Mouse (Mus musculus): ENCODE measurements around the gene Dtx4. TPM values are rescaled to one million over a fixed set of nuclear protein-coding genes. Genes with fewer than 3 reads are reported as not detected.
"Not testable (repeated sequence)": the region's sequence is repeated elsewhere in the genome, so short reads cannot be mapped to it uniquely, and the experiment has no call there.

Gene Dtx4
- polyA plus RNA-seq (2011; ENCODE audit: insufficient read length, low read depth, missing spikeins): 6.2 and 10.4 TPM in 2 replicates

GRCm38 (mm10) chr19:12501370-12502347 is at the start of gene Dtx4:
Gene Dtx4 (minus strand): TSS chr19:12501454.
- peak within 1 kb of the TSS; percentile 45 for H3K4me3 ChIP-seq (ENCODE audit: insufficient read depth, low read length)
- peaks cover 5% of the 10 kb centered on the region; the same call in 1 of the 2 replicates for H3K4me1 ChIP-seq (ENCODE audit: control insufficient read depth, insufficient read depth, low read length)
- TF ChIP-seq POLR2A (IDR thresholded peaks at IDR 0.05; ENCODE audit: low read depth, low read length) (peak; percentile 48; the same call in 1 of the 2 replicates), CTCF (IDR thresholded peaks at IDR 0.05; ENCODE audit: borderline replicate concordance, insufficient read depth, low read length) (peak; percentile 93)
- H3K27ac ChIP-seq (ENCODE audit: insufficient read depth, low read length): peak within 1 kb of the TSS; percentile 28; the same call in 1 of the 2 replicates

GRCm38 (mm10) chr19:12550005-12550942 is 49.0 kb upstream of the Dtx4 start:
- no peaks in the 10 kb centered on the region for H3K4me1 ChIP-seq (ENCODE audit: control insufficient read depth, insufficient read depth, low read length)
- no peak overlapping the region for H3K4me3 ChIP-seq (ENCODE audit: insufficient read depth, low read length)
- TF ChIP-seq POLR2A (IDR thresholded peaks at IDR 0.05; ENCODE audit: low read depth, low read length) (no peak), CTCF (IDR thresholded peaks at IDR 0.05; ENCODE audit: borderline replicate concordance, insufficient read depth, low read length) (no peak)
- H3K27ac ChIP-seq (ENCODE audit: insufficient read depth, low read length): no peak overlapping the region

GRCm38 (mm10) chr19:12549166-12549565 is 47.9 kb upstream of the Dtx4 start:
- TF ChIP-seq POLR2A (IDR thresholded peaks at IDR 0.05; ENCODE audit: low read depth, low read length) (no peak), CTCF (IDR thresholded peaks at IDR 0.05; ENCODE audit: borderline replicate concordance, insufficient read depth, low read length) (no peak)
- Histone ChIP-seq H3K27ac (ENCODE audit: insufficient read depth, low read length) (no peak overlapping the region), H3K4me3 (ENCODE audit: insufficient read depth, low read length) (no peak overlapping the region)

GRCm38 (mm10) chr19:12545440-12545839 is 44.2 kb upstream of the Dtx4 start, which contains the start of gene Fam111a:
Gene Fam111a (plus strand): TSS chr19:12545740.
- H3K4me3 ChIP-seq (ENCODE audit: insufficient read depth, low read length); H3K27ac ChIP-seq (ENCODE audit: insufficient read depth, low read length); H3K4me1 ChIP-seq (ENCODE audit: control insufficient read depth, insufficient read depth, low read length): not testable (repeated sequence)

More at GRCm38 (mm10) chr19:12549166-12549565, 47.9 kb upstream of the Dtx4 start:
- H3K4me1 ChIP-seq (ENCODE audit: control insufficient read depth, insufficient read depth, low read length): no peaks in the 10 kb centered on the region

GRCm38 (mm10) chr19:12541644-12542043 is 40.4 kb upstream of the Dtx4 start:
- no peak overlapping the region for H3K4me3 ChIP-seq (ENCODE audit: insufficient read depth, low read length)
- no peaks in the 10 kb centered on the region for H3K4me1 ChIP-seq (ENCODE audit: control insufficient read depth, insufficient read depth, low read length)
- TF ChIP-seq CTCF (IDR thresholded peaks at IDR 0.05; ENCODE audit: borderline replicate concordance, insufficient read depth, low read length) (no peak), POLR2A (IDR thresholded peaks at IDR 0.05; ENCODE audit: low read depth, low read length) (no peak)
- no peak overlapping the region for H3K27ac ChIP-seq (ENCODE audit: insufficient read depth, low read length)

- Histone ChIP-seq H3K4me1 (ENCODE audit: control insufficient read depth, insufficient read depth, low read length) (no peaks in the 10 kb centered on the region), H3K27ac (ENCODE audit: insufficient read depth, low read length) (no peak overlapping the region), H3K4me3 (ENCODE audit: insufficient read depth, low read length) (no peak overlapping the region)
- no peak for TF ChIP-seq CTCF (IDR thresholded peaks at IDR 0.05; ENCODE audit: borderline replicate concordance, insufficient read depth, low read length)
- TF ChIP-seq POLR2A (IDR thresholded peaks at IDR 0.05; ENCODE audit: low read depth, low read length): no peak
Measured at GRCm38 (mm10) chr19:12540727-12541126, 39.5 kb upstream of the Dtx4 start.

GRCm38 (mm10) chr19:12539975-12540374 is 38.7 kb upstream of the Dtx4 start:
- TF ChIP-seq CTCF (IDR thresholded peaks at IDR 0.05; ENCODE audit: borderline replicate concordance, insufficient read depth, low read length) (no peak), POLR2A (IDR thresholded peaks at IDR 0.05; ENCODE audit: low read depth, low read length) (no peak)
- H3K4me3 ChIP-seq (ENCODE audit: insufficient read depth, low read length): no peak overlapping the region
- no peaks in the 10 kb centered on the region for H3K4me1 ChIP-seq (ENCODE audit: control insufficient read depth, insufficient read depth, low read length)

GRCm38 (mm10) chr19:12537168-12537567 is 35.9 kb upstream of the Dtx4 start:
- no peaks in the 10 kb centered on the region for H3K4me1 ChIP-seq (ENCODE audit: control insufficient read depth, insufficient read depth, low read length)
- no peak overlapping the region for H3K27ac ChIP-seq (ENCODE audit: insufficient read depth, low read length)
- TF ChIP-seq POLR2A (IDR thresholded peaks at IDR 0.05; ENCODE audit: low read depth, low read length) (no peak), CTCF (IDR thresholded peaks at IDR 0.05; ENCODE audit: borderline replicate concordance, insufficient read depth, low read length) (no peak)
- H3K4me3 ChIP-seq (ENCODE audit: insufficient read depth, low read length): no peak overlapping the region

More at GRCm38 (mm10) chr19:12539975-12540374, 38.7 kb upstream of the Dtx4 start:
- H3K27ac ChIP-seq (ENCODE audit: insufficient read depth, low read length): no peak overlapping the region

GRCm38 (mm10) chr19:12523377-12523776 is 22.1 kb upstream of the Dtx4 start:
- H3K27ac ChIP-seq (ENCODE audit: insufficient read depth, low read length): no peak overlapping the region
- no peak overlapping the region for H3K4me3 ChIP-seq (ENCODE audit: insufficient read depth, low read length)
- TF ChIP-seq POLR2A (IDR thresholded peaks at IDR 0.05; ENCODE audit: low read depth, low read length): no peak
- no peak for TF ChIP-seq CTCF (IDR thresholded peaks at IDR 0.05; ENCODE audit: borderline replicate concordance, insufficient read depth, low read length)
- no peaks in the 10 kb centered on the region for H3K4me1 ChIP-seq (ENCODE audit: control insufficient read depth, insufficient read depth, low read length)

Data from embryonic fibroblast, embryonic 13.5 days (primary cell).